Mouse (Mus musculus): Measurements from ENCODE around the gene H2-M10.3. TPM values are rescaled to one million over a fixed set of nuclear protein-coding genes. Genes with fewer than 3 reads are reported as not detected.

The H2-M10.3 gene
- polyA plus RNA-seq, 1 experiment from 2014 or later, result not detected

Other genes with a start within 250 kb of the H2-M10.3 start
- gene Gm19684, start 246.7 kb downstream of the H2-M10.3 start, polyA plus RNA-seq (2015; fragmentation: Nextera tagmentation; extraction: Ambion mirVana), result not detected in 2 replicates
- not detected in 2 replicates for gene Gm7030, start 239.0 kb downstream of the H2-M10.3 start, polyA plus RNA-seq (2015; fragmentation: Nextera tagmentation; extraction: Ambion mirVana)
- gene Gm8909, start 199.9 kb downstream of the H2-M10.3 start, polyA plus RNA-seq (2015; fragmentation: Nextera tagmentation; extraction: Ambion mirVana), result not detected in 2 replicates
- gene H2-T3, start 178.1 kb downstream of the H2-M10.3 start, polyA plus RNA-seq (2015; fragmentation: Nextera tagmentation; extraction: Ambion mirVana), result 0.14 TPM in 1 of 2 replicates, not detected in the other
- 124 and 138 TPM in 2 replicates for gene Rpp21, start 110.3 kb downstream of the H2-M10.3 start, polyA plus RNA-seq (2015; fragmentation: Nextera tagmentation; extraction: Ambion mirVana)
- 29.0 and 31.2 TPM in 2 replicates for gene Trim39, start 96.2 kb downstream of the H2-M10.3 start, polyA plus RNA-seq (2015; fragmentation: Nextera tagmentation; extraction: Ambion mirVana)
- gene H2-M10.2, start 81.9 kb downstream of the H2-M10.3 start, polyA plus RNA-seq (2015; fragmentation: Nextera tagmentation; extraction: Ambion mirVana), result 0.20 and 0.35 TPM in 2 replicates
- not detected in 2 replicates for gene H2-M10.1, start 42.3 kb downstream of the H2-M10.3 start, polyA plus RNA-seq (2015; fragmentation: Nextera tagmentation; extraction: Ambion mirVana)
- gene H2-M10.4, start 93.9 kb upstream of the H2-M10.3 start, polyA plus RNA-seq (2015; fragmentation: Nextera tagmentation; extraction: Ambion mirVana), result not detected in 2 replicates
- gene H2-M11, start 178.7 kb upstream of the H2-M10.3 start, polyA plus RNA-seq (2015; fragmentation: Nextera tagmentation; extraction: Ambion mirVana), result not detected in 2 replicates